Comparison of ENCODE assay signal across 9 mouse cellular contexts in the genomic region with DNA sequence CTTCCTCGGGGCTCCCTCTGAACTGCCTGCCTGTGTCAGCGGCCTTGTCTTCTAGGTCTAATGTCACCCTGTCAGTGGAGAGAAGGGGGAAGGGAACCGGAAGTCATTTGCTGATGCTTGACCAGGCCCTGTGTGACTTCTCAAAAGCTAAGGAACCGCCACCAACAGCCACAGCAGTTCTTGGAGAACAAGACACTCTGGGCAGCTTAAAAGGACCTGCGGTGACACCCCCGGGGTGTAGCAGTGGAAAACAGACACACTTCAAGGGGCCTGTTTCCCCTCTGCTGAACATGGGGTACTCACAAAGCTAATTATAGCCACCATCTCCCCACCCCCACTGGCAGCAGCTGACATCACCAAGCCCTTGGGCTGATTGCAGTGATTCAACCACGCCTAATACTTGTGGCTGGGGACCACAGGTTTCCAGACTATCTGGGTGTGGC. TPM values are rescaled to one million over a fixed set of nuclear protein-coding genes. Genes with fewer than 3 reads are reported as not detected.
DNase-seq lines count a peak whose midpoint lies in the region; ATAC-seq and TF ChIP-seq lines count a peak whose summit lies in the region.
"Had no signal": no experiment of that assay in that cellular context is flagged by ENCODE, and none has a peak within 500 bp of the region (broad histone marks: within the 10 kb centered on the region; RNA-seq: fewer than 3 reads in every experiment).

No protein-coding gene starts in this region.

- ATAC-seq in heart, embryonic 12.5 days (ENCODE audit: insufficient number of reproducible peaks, low FRiP score): peak; percentile 48; the same call in 1 of the 2 replicates
- ATAC-seq in intestine, postnatal 0 days: no peak
- ATAC-seq: forebrain, embryonic 13.5 days had no signal

- H3K9ac ChIP-seq in heart, embryonic 12.5 days: peak overlapping the region; percentile 32; the same call in 1 of the 2 replicates
- no peak overlapping the region for H3K9ac ChIP-seq in intestine, postnatal 0 days (ENCODE audit: low read depth, low read length)
- H3K9ac ChIP-seq: forebrain, embryonic 13.5 days had no signal

- peaks cover 72% of the 10 kb centered on the region for H3K4me1 ChIP-seq in heart, embryonic 12.5 days (replicated peaks)
- H3K4me1 ChIP-seq in intestine, postnatal 0 days (replicated peaks; ENCODE audit: control insufficient read depth, insufficient read depth, low read length): peaks cover 3% of the 10 kb centered on the region; the same call in 1 of the 2 replicates

- peak overlapping the region; percentile 22 for H3K4me2 ChIP-seq in heart, embryonic 12.5 days
- no peak overlapping the region for H3K4me2 ChIP-seq in intestine, postnatal 0 days (replicated peaks; ENCODE audit: low read depth)
- H3K4me2 ChIP-seq: forebrain, embryonic 13.5 days had no signal

- peak; percentile 24 for DNase-seq in heart, adult 8-10 months (ENCODE audit: low spot score)
- DNase-seq in heart, postnatal 14 days: no peak
- DNase-seq in lung, postnatal 36 days: peak; percentile 79
- DNase-seq in thymus, postnatal 14 days: peak; percentile 62
- no peak for DNase-seq in gastrocnemius, postnatal 10 days
- no peak for DNase-seq in ovary, postnatal 14 days (ENCODE audit: low spot score)

- no peaks in the 10 kb centered on the region for H3K27me3 ChIP-seq in heart, embryonic 12.5 days (replicated peaks)
- H3K27me3 ChIP-seq in intestine, postnatal 0 days (replicated peaks; ENCODE audit: control insufficient read depth, insufficient read depth, low read length): no peaks in the 10 kb centered on the region
- H3K27me3 ChIP-seq: forebrain, embryonic 13.5 days had no signal

- H3K4me3 ChIP-seq in heart, embryonic 12.5 days: no peak overlapping the region
- H3K4me3 ChIP-seq in intestine, postnatal 0 days (ENCODE audit: low read depth, low read length): no peak overlapping the region
- H3K4me3 ChIP-seq: forebrain, embryonic 13.5 days had no signal

- no peaks in the 10 kb centered on the region for H3K9me3 ChIP-seq in heart, embryonic 12.5 days (replicated peaks)
- no peaks in the 10 kb centered on the region for H3K9me3 ChIP-seq in intestine, postnatal 0 days (ENCODE audit: control insufficient read depth)
- H3K9me3 ChIP-seq: forebrain, embryonic 13.5 days had no signal

- no peaks in the 10 kb centered on the region for H3K36me3 ChIP-seq in heart, embryonic 12.5 days
- H3K36me3 ChIP-seq in intestine, postnatal 0 days (ENCODE audit: control insufficient read depth, insufficient read depth): no peaks in the 10 kb centered on the region

- TF ChIP-seq CTCF in intestine, postnatal 0 days (IDR thresholded peaks at IDR 0.05; ENCODE audit: low read depth): no peak

- 17% methylated on average over 7 of the region's 7 CpGs for whole genome bisulfite sequencing in heart, embryonic 12.5 days
- WGBS in intestine, postnatal 0 days: 56% methylated on average over 7 of the region's 7 CpGs

- peak overlapping the region; percentile 88 for H3K27ac ChIP-seq in heart, embryonic 12.5 days (ENCODE audit: poor library complexity, severe bottlenecking)
- H3K27ac ChIP-seq in intestine, postnatal 0 days (ENCODE audit: low read depth, low read length): no peak overlapping the region
- H3K27ac ChIP-seq: forebrain, embryonic 13.5 days had no signal

- intact Hi-C loops in heart, postnatal 14 days (cut with DNase I): no loop called here

RNA-seq across cellular contexts. Expression of a gene that starts 56.3 kb away (rescaled TPM):
- 1 to 10 TPM in 1 of 4 experiments, under 1 TPM in 3; 0.79 to 1.1 (median 0.97) TPM for total RNA-seq in heart, adult 8-10 months (2022)
- 1 to 10 TPM; 1.7 to 1.8 TPM for total RNA-seq in heart, postnatal 14 days (2021)
- polyA plus RNA-seq in heart, embryonic 12.5 days (2016; fragmentation: Nextera tagmentation; extraction: Ambion mirVana): 13.3 and 13.8 TPM in 2 replicates
- 6.3 and 7.2 TPM in 2 replicates for polyA plus RNA-seq in intestine, postnatal 0 days (2015; fragmentation: Nextera tagmentation; extraction: Ambion mirVana)
- total RNA-seq in gastrocnemius, postnatal 10 days (2021): 1 to 10 TPM; 2.2 to 3.3 TPM

Comparison
In these comparisons a context has a peak if more than half of its experiments do, and no peak if none do; other contexts are left out.
1. DNase-seq: peak in heart, adult 8-10 months (single experiment), lung, postnatal 36 days (single experiment) and thymus, postnatal 14 days (single experiment); none in heart, postnatal 14 days (0 of 2), gastrocnemius, postnatal 10 days (single experiment) and ovary, postnatal 14 days (single experiment).